Mouse (Mus musculus) layer of hippocampus, adult 8-10 months (tissue): ENCODE data around the gene Lrfn5. TPM values are rescaled to one million over a fixed set of nuclear protein-coding genes. Genes with fewer than 3 reads are reported as not detected.

Experiments used
- DNase-seq, 2 experiments: peaks; one replicate each; pipeline ENCODE4 v3.0.0; 2022; ENCODE audit warnings: low spot score in 2 of 2
- total RNA-seq, 4 experiments: library from RNA; stranded (reverse); gene quantifications; 2 replicates each; pipeline ENCODE4 v1.2.4; 2022

The Lrfn5 gene
- total RNA-seq: 100 to 1,000 TPM in 2 of 4 experiments, 10 to 100 TPM in 2; 90.8 to 109 (median 99.0) TPM

GRCm38 (mm10) chr12:61522829-61523370 is at the start of gene Lrfn5:
Gene Lrfn5, plus strand, starts transcription at chr12:61523150.
- DNase-seq: peak; percentile 57 to 69

GRCm38 (mm10) chr12:61521501-61522147 is 1.3 kb upstream of the Lrfn5 start:
- peak in 1 of 2 experiments; percentile 47 for DNase-seq

GRCm38 (mm10) chr12:61522148-61522828 is 662 bp upstream of the Lrfn5 start:
- peak in 1 of 2 experiments; percentile 8 for DNase-seq

- DNase-seq: peak; percentile 22 to 35
Observed at GRCm38 (mm10) chr12:61523631-61524182, 757 bp downstream of the Lrfn5 start.

- DNase-seq: peak; percentile 41 to 62
Observed at GRCm38 (mm10) chr12:61524183-61524651, 1.3 kb downstream of the Lrfn5 start.

- DNase-seq: peak; percentile 76 to 80
Observed at GRCm38 (mm10) chr12:61526199-61526598, 3.2 kb downstream of the Lrfn5 start.

- DNase-seq: no peak
Observed at GRCm38 (mm10) chr12:61579949-61580348, 57.0 kb downstream of the Lrfn5 start.

- no peak for DNase-seq
Observed at GRCm38 (mm10) chr12:61600305-61600704, 77.4 kb downstream of the Lrfn5 start.

GRCm38 (mm10) chr12:61607871-61608270 is 84.9 kb downstream of the Lrfn5 start:
- DNase-seq: no peak

- no peak for DNase-seq
Observed at GRCm38 (mm10) chr12:61610081-61610480, 87.1 kb downstream of the Lrfn5 start.

- DNase-seq: no peak
Observed at GRCm38 (mm10) chr12:61624532-61624931, 101.6 kb downstream of the Lrfn5 start.

- DNase-seq: no peak
Observed at GRCm38 (mm10) chr12:61654380-61654779, 131.4 kb downstream of the Lrfn5 start.

GRCm38 (mm10) chr12:61723158-61723557 is 200.2 kb downstream of the Lrfn5 start:
- DNase-seq: no peak

GRCm38 (mm10) chr12:61807073-61807605 is 284.2 kb downstream of the Lrfn5 start:
- no peak for DNase-seq

GRCm38 (mm10) chr12:61823601-61824000 is 300.7 kb downstream of the Lrfn5 start:
- no peak for DNase-seq

GRCm38 (mm10) chr12:61826311-61826710 is 303.4 kb downstream of the Lrfn5 start:
- DNase-seq: no peak

GRCm38 (mm10) chr12:61842599-61843291 is 319.8 kb downstream of the Lrfn5 start:
- DNase-seq: peak in 1 of 2 experiments; percentile 19

GRCm38 (mm10) chr12:61854183-61854582 is 331.2 kb downstream of the Lrfn5 start:
- DNase-seq: no peak
